Mouse (Mus musculus): ENCODE data around the gene Zfp882. TPM values are rescaled to one million over a fixed set of nuclear protein-coding genes. Genes with fewer than 3 reads are reported as not detected.
A peak's percentile ranks its signal among the peaks of the same experiment; 100 is the strongest.
"Not testable (repeated sequence)": the region's sequence is repeated elsewhere in the genome, so short reads cannot be mapped to it uniquely, and the experiment has no call there.

Gene Zfp882
- total RNA-seq (2014; rRNA removed) = 7.9 and 11.5 TPM in 2 replicates
- 7.4 and 7.9 TPM in 2 replicates for polyA plus RNA-seq (2015; fragmentation: Nextera tagmentation; extraction: Ambion mirVana)

GRCm38 (mm10) chr8:71908309-71909261 is at the start of gene Zfp882, which contains the start of gene Zfp617:
Zfp882 (plus strand) TSS chr8:71908608.
Zfp617 (plus strand) TSS chr8:71908635.
- WGBS = 4% methylated on average over 47 of the region's 47 CpGs
- peak; percentile 94 for DNase-seq (ENCODE audit: low spot score)
- TF ChIP-seq CTCF (IDR thresholded peaks at IDR 0.05; ENCODE audit: low read depth) = peak; percentile 78
- H3K27me3 ChIP-seq (ENCODE audit: insufficient read depth, low read length) = no peaks in the 10 kb centered on the region
- no peaks in the 10 kb centered on the region for H3K9me3 ChIP-seq (ENCODE audit: low read length)
- H3K9ac ChIP-seq (replicated peaks; ENCODE audit: low read length) = peak within 1 kb of the TSS; percentile 78
- peak; percentile 97 for ATAC-seq
- peak within 1 kb of the TSS; percentile 67 for H3K4me2 ChIP-seq (ENCODE audit: low read depth, low read length)
- H3K4me1 ChIP-seq (ENCODE audit: insufficient read depth, low read length) = no peaks in the 10 kb centered on the region
- H3K4me3 ChIP-seq (ENCODE audit: low read length) = peak within 1 kb of the TSS; percentile 81
- peak within 1 kb of the TSS; percentile 99 for H3K27ac ChIP-seq
- no peaks in the 10 kb centered on the region; the same call in 1 of the 2 replicates for H3K36me3 ChIP-seq (ENCODE audit: insufficient read depth, low read length)

- not testable (repeated sequence) for H3K36me3 ChIP-seq (ENCODE audit: insufficient read depth, low read length); H3K27me3 ChIP-seq (ENCODE audit: insufficient read depth, low read length); ATAC-seq; H3K4me3 ChIP-seq (ENCODE audit: low read length); H3K4me1 ChIP-seq (ENCODE audit: insufficient read depth, low read length); DNase-seq (ENCODE audit: low spot score); H3K4me2 ChIP-seq (ENCODE audit: low read depth, low read length); H3K9ac ChIP-seq (replicated peaks; ENCODE audit: low read length); H3K9me3 ChIP-seq (ENCODE audit: low read length); H3K27ac ChIP-seq
- WGBS = 71% methylated on average over 1 of the region's 1 CpGs
Measured at GRCm38 (mm10) chr8:71861551-71861950, 46.9 kb upstream of the Zfp882 start.

- ATAC-seq = not testable (repeated sequence)
Measured at GRCm38 (mm10) chr8:71862038-71862437, 46.4 kb upstream of the Zfp882 start.

GRCm38 (mm10) chr8:71881618-71882274 is 26.7 kb upstream of the Zfp882 start, which contains the start of gene Zfp709:
Zfp709 (plus strand) TSS chr8:71882019.
- DNase-seq (ENCODE audit: low spot score) (peak; percentile 82), ATAC-seq (peak; percentile 96)
- H3K4me1 ChIP-seq (ENCODE audit: insufficient read depth, low read length) = peaks cover 7% of the 10 kb centered on the region; the same call in 1 of the 2 replicates
- peak within 1 kb of the TSS; percentile 72 for H3K4me2 ChIP-seq (ENCODE audit: low read depth, low read length)
- peak within 1 kb of the TSS; percentile 46 for H3K4me3 ChIP-seq (ENCODE audit: low read length)
- 5% methylated on average over 45 of the region's 45 CpGs for WGBS
- H3K9ac ChIP-seq (replicated peaks; ENCODE audit: low read length) = peak within 1 kb of the TSS; percentile 75
- H3K27me3 ChIP-seq (ENCODE audit: insufficient read depth, low read length) = no peaks in the 10 kb centered on the region
- H3K9me3 ChIP-seq (ENCODE audit: low read length) = peaks cover 13% of the 10 kb centered on the region; the same call in 1 of the 2 replicates
- TF ChIP-seq CTCF (IDR thresholded peaks at IDR 0.05; ENCODE audit: low read depth) = peak; percentile 17; the same call in 1 of the 2 replicates
- H3K27ac ChIP-seq = peak within 1 kb of the TSS; percentile 74
- H3K36me3 ChIP-seq (ENCODE audit: insufficient read depth, low read length) = no peaks in the 10 kb centered on the region; the same call in 1 of the 2 replicates

More at GRCm38 (mm10) chr8:71862038-71862437, 46.4 kb upstream of the Zfp882 start:
- H3K9ac ChIP-seq (replicated peaks; ENCODE audit: low read length); H3K4me3 ChIP-seq (ENCODE audit: low read length); H3K36me3 ChIP-seq (ENCODE audit: insufficient read depth, low read length); H3K9me3 ChIP-seq (ENCODE audit: low read length); H3K4me1 ChIP-seq (ENCODE audit: insufficient read depth, low read length); H3K4me2 ChIP-seq (ENCODE audit: low read depth, low read length); H3K27me3 ChIP-seq (ENCODE audit: insufficient read depth, low read length); H3K27ac ChIP-seq: not testable (repeated sequence)
- peak; percentile 6 for DNase-seq (ENCODE audit: low spot score)

GRCm38 (mm10) chr8:71900666-71901065 is 7.7 kb upstream of the Zfp882 start:
- not testable (repeated sequence) for H3K4me3 ChIP-seq (ENCODE audit: low read length); H3K36me3 ChIP-seq (ENCODE audit: insufficient read depth, low read length); H3K27ac ChIP-seq; DNase-seq (ENCODE audit: low spot score); H3K9ac ChIP-seq (replicated peaks; ENCODE audit: low read length); H3K9me3 ChIP-seq (ENCODE audit: low read length); H3K27me3 ChIP-seq (ENCODE audit: insufficient read depth, low read length); H3K4me2 ChIP-seq (ENCODE audit: low read depth, low read length); H3K4me1 ChIP-seq (ENCODE audit: insufficient read depth, low read length); ATAC-seq
- 49% methylated on average over 11 of the region's 11 CpGs for WGBS

- not testable (repeated sequence) for H3K9me3 ChIP-seq (ENCODE audit: low read length)
Measured at GRCm38 (mm10) chr8:71903084-71903483, 5.3 kb upstream of the Zfp882 start.

More at GRCm38 (mm10) chr8:71903084-71903483, 5.3 kb upstream of the Zfp882 start:
- not testable (repeated sequence) for DNase-seq (ENCODE audit: low spot score); ATAC-seq; H3K4me2 ChIP-seq (ENCODE audit: low read depth, low read length); H3K36me3 ChIP-seq (ENCODE audit: insufficient read depth, low read length); H3K9ac ChIP-seq (replicated peaks; ENCODE audit: low read length); H3K4me3 ChIP-seq (ENCODE audit: low read length); H3K4me1 ChIP-seq (ENCODE audit: insufficient read depth, low read length); H3K27ac ChIP-seq; H3K27me3 ChIP-seq (ENCODE audit: insufficient read depth, low read length)
- 69% methylated on average over 1 of the region's 1 CpGs for WGBS
